In the genomic region with DNA sequence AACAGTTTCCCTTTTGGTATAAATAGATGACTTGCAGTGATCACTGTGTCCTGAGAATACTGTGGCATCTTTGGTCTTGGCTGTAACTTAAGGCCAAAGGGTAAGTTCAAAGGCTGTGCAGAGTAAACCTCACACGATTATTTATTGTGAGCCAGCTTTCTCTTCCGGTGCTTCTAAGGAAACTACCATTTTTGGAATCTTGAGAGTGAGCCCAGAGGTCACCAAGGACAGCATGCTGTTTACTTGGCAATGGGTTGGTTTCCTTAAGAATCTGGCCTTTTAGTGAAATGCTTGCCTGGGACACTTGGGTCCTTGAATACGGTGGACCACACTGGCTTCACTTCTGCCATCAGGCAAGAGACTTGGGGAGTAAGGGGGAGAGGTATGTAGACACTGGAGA, we compare ENCODE assay signal across 19 mouse cellular contexts. TPM values are rescaled to one million over a fixed set of nuclear protein-coding genes. Genes with fewer than 3 reads are reported as not detected.
DNase-seq lines count a peak whose midpoint lies in the region; ATAC-seq and TF ChIP-seq lines count a peak whose summit lies in the region.
"Had no signal": no experiment of that assay in that cellular context is flagged by ENCODE, and none has a peak within 500 bp of the region (broad histone marks: within the 10 kb centered on the region; RNA-seq: fewer than 3 reads in every experiment).

No protein-coding gene starts in this region.

- no peak overlapping the region for H3K4me3 ChIP-seq in lung, embryonic 14.5 days (ENCODE audit: low read depth, low read length)
- no peak overlapping the region for H3K4me3 ChIP-seq in lung, adult 2 months (replicated peaks; ENCODE audit: extremely low read depth, low read depth, low read length)
- H3K4me3 ChIP-seq: embryonic facial prominence, embryonic 13.5 days; hindbrain, embryonic 10.5 days; liver, embryonic 12.5 days had no signal

- H3K36me3 ChIP-seq in lung, embryonic 14.5 days (ENCODE audit: insufficient read depth), result no peaks in the 10 kb centered on the region
- H3K36me3 ChIP-seq: embryonic facial prominence, embryonic 13.5 days; hindbrain, embryonic 10.5 days; liver, embryonic 12.5 days had no signal

- H3K4me1 ChIP-seq in lung, embryonic 14.5 days (ENCODE audit: insufficient read depth), result no peaks in the 10 kb centered on the region
- H3K4me1 ChIP-seq in lung, adult 2 months (ENCODE audit: control insufficient read depth, insufficient read depth, low read length), result peaks cover 6% of the 10 kb centered on the region
- H3K4me1 ChIP-seq: hindbrain, embryonic 10.5 days; liver, embryonic 12.5 days had no signal

- 15% methylated on average over 3 of the region's 3 CpGs for WGBS in lung, embryonic 14.5 days
- WGBS in lung, adult 2 months, result 24% methylated on average over 3 of the region's 3 CpGs

- H3K9me3 ChIP-seq in lung, embryonic 14.5 days (ENCODE audit: low read depth, low read length), result no peaks in the 10 kb centered on the region
- H3K9me3 ChIP-seq: embryonic facial prominence, embryonic 13.5 days; hindbrain, embryonic 10.5 days; liver, embryonic 12.5 days had no signal

- peak; percentile 7 for DNase-seq in embryo, embryonic 10.5 days (ENCODE audit: low spot score)
- DNase-seq in embryo, embryonic 10 days (ENCODE audit: low spot score), result no peak
- peak; percentile 12 for DNase-seq in kidney, adult 11 months
- DNase-seq in kidney, postnatal 4 days, result no peak
- peak; percentile 47 for DNase-seq in lung, embryonic 14.5 days
- DNase-seq in lung, adult 2 months, result no peak
- no peak for DNase-seq in Muller cell, postnatal 12 days (ENCODE audit: inconsistent ontology term)
- DNase-seq: adrenal gland, postnatal 14 days; cerebellum, adult 2 months; layer of hippocampus, postnatal 36 days; left cerebral cortex, postnatal 4 days; thymus, postnatal 36 days had no signal

- no peak for TF ChIP-seq POLR2A in lung, adult 2 months (IDR thresholded peaks at IDR 0.05; ENCODE audit: borderline replicate concordance, extremely low read depth, low read depth, low read length)

- H3K27me3 ChIP-seq in lung, embryonic 14.5 days (ENCODE audit: insufficient read depth, low read length), result no peaks in the 10 kb centered on the region
- H3K27me3 ChIP-seq: embryonic facial prominence, embryonic 13.5 days; liver, embryonic 12.5 days had no signal

- TF ChIP-seq CTCF in lung, embryonic 14.5 days (IDR thresholded peaks at IDR 0.05; ENCODE audit: low read depth), result no peak
- no peak for TF ChIP-seq CTCF in lung, adult 2 months (IDR thresholded peaks at IDR 0.05; ENCODE audit: insufficient read depth, low read length)

- no peak overlapping the region for H3K27ac ChIP-seq in lung, embryonic 14.5 days (ENCODE audit: low read depth)
- H3K27ac ChIP-seq: embryonic facial prominence, embryonic 13.5 days; hindbrain, embryonic 10.5 days; liver, embryonic 12.5 days; macrophage had no signal

- no peak for ATAC-seq in lung, embryonic 14.5 days (ENCODE audit: insufficient read depth)
- no peak for ATAC-seq in monocyte, adult 5-6 weeks (replicated peaks; ENCODE audit: insufficient number of reproducible peaks, low FRiP score, low TSS enrichment, poor library complexity, severe bottlenecking)
- ATAC-seq: forebrain, embryonic 16.5 days; liver, embryonic 12.5 days had no signal

- H3K4me2 ChIP-seq in lung, embryonic 14.5 days, result no peak overlapping the region
- H3K4me2 ChIP-seq: liver, embryonic 12.5 days; midbrain, embryonic 11.5 days had no signal

- H3K9ac ChIP-seq in lung, embryonic 14.5 days, result no peak overlapping the region
- H3K9ac ChIP-seq: embryonic facial prominence, embryonic 13.5 days; liver, embryonic 12.5 days had no signal

RNA-seq across cellular contexts. Expression of a gene that starts 9.4 kb away (rescaled TPM):
- 2.5 and 3.8 TPM in 2 replicates for polyA plus RNA-seq in lung, embryonic 14.5 days (2014; fragmentation: Nextera tagmentation; extraction: Ambion mirVana)
- 7.0 and 9.2 TPM in 2 replicates for polyA plus RNA-seq in lung, adult 2 months (2012; rRNA removed)
- total RNA-seq in monocyte, adult 5-6 weeks (2017), result 0.19 TPM in 1 of 3 replicates, not detected in the others
- polyA plus RNA-seq: macrophage had no signal

RNA-seq across cellular contexts. Expression of a gene that starts 30.0 kb away (rescaled TPM):
- 69.6 and 74.8 TPM in 2 replicates for polyA plus RNA-seq in lung, embryonic 14.5 days (2014; fragmentation: Nextera tagmentation; extraction: Ambion mirVana)
- 21.2 and 26.1 TPM in 2 replicates for polyA plus RNA-seq in lung, adult 2 months (2012; rRNA removed)
- 91.4 to 161 TPM (median 99.1 TPM) in 3 replicates for total RNA-seq in monocyte, adult 5-6 weeks (2017)

Comparison
In these comparisons a context has a peak if more than half of its experiments do, and no peak if none do; other contexts are left out.
1. DNase-seq: peak in embryo, embryonic 10.5 days (single experiment), kidney, adult 11 months (single experiment) and lung, embryonic 14.5 days (single experiment); none in embryo, embryonic 10 days (single experiment), kidney, postnatal 4 days (0 of 2), lung, adult 2 months (single experiment) and Muller cell, postnatal 12 days (single experiment).